In genomic region chr19:5257140-5257539, GRCm38 (mm10) we compare ENCODE assay signal across 10 mouse cellular contexts. TPM values are rescaled to one million over a fixed set of nuclear protein-coding genes. Genes with fewer than 3 reads are reported as not detected.
DNase-seq lines count a peak whose midpoint lies in the region; ATAC-seq lines count a peak whose summit lies in the region.
"Had no signal": no experiment of that assay in that cellular context is flagged by ENCODE, and none has a peak within 500 bp of the region (broad histone marks: within the 10 kb centered on the region; RNA-seq: fewer than 3 reads in every experiment).

No protein-coding gene starts in this region.

- H3K4me1 ChIP-seq in liver, embryonic 16.5 days (ENCODE audit: control insufficient read depth, low read depth, low read length): no peaks in the 10 kb centered on the region
- H3K4me1 ChIP-seq: midbrain, embryonic 10.5 days had no signal

- no peak for ATAC-seq in liver, embryonic 16.5 days (ENCODE audit: low read depth)
- no peak for ATAC-seq in cerebellum, adult (ENCODE audit: insufficient number of reproducible peaks, low FRiP score, low TSS enrichment)
- ATAC-seq in erythroblast, adult 5-6 weeks (replicated peaks; ENCODE audit: low FRiP score, poor library complexity, severe bottlenecking): no peak

- DNase-seq in B cell, adult 2 months: peak; percentile 69 to 75
- peak; percentile 37 to 70 for DNase-seq in CD8-positive naive resting alpha-beta T cell, adult 2 months (ENCODE audit: low read depth in 2 of 2, low spot score in 2 of 2)
- DNase-seq in spleen, postnatal 36 days (ENCODE audit: low spot score in 2 of 2): peak; percentile 79 to 84
- no peak for DNase-seq in adipocyte (ENCODE audit: low spot score)
- DNase-seq: cerebellum, adult 18-20 months had no signal

- H3K27me3 ChIP-seq in liver, embryonic 16.5 days (ENCODE audit: control insufficient read depth, insufficient read depth, low read depth, low read length): no peaks in the 10 kb centered on the region

- 12% methylated on average over 3 of the region's 3 CpGs for WGBS in liver, embryonic 16.5 days (ENCODE audit: insufficient replicate concordance)

- H3K36me3 ChIP-seq in liver, embryonic 16.5 days (ENCODE audit: control insufficient read depth, insufficient read depth): no peaks in the 10 kb centered on the region

- H3K4me2 ChIP-seq in liver, embryonic 16.5 days (ENCODE audit: low read depth, low read length): no peak overlapping the region; the same call in 1 of the 2 replicates
- H3K4me2 ChIP-seq: heart, embryonic 11.5 days had no signal

- no peak overlapping the region; the same call in 1 of the 2 replicates for H3K9ac ChIP-seq in liver, embryonic 16.5 days (ENCODE audit: low read depth, low read length)

- no peak overlapping the region for H3K4me3 ChIP-seq in liver, embryonic 16.5 days (ENCODE audit: low read depth, low read length)
- H3K4me3 ChIP-seq: midbrain, embryonic 10.5 days had no signal

- peak overlapping the region; percentile 50; the same call in 1 of the 2 replicates for H3K27ac ChIP-seq in liver, embryonic 16.5 days (ENCODE audit: low read length)
- H3K27ac ChIP-seq: midbrain, embryonic 10.5 days had no signal

- no peaks in the 10 kb centered on the region for H3K9me3 ChIP-seq in liver, embryonic 16.5 days (replicated peaks; ENCODE audit: control insufficient read depth, low read length)
- H3K9me3 ChIP-seq: midbrain, embryonic 10.5 days had no signal

RNA-seq across cellular contexts. Expression of gene Pacs1, which starts 15.8 kb away (rescaled TPM):
- polyA plus RNA-seq in liver, embryonic 16.5 days (2015; fragmentation: Nextera tagmentation; extraction: Ambion mirVana): 6.8 and 8.1 TPM in 2 replicates
- 7.7 and 8.1 TPM in 2 replicates for total RNA-seq in erythroblast, adult 5-6 weeks (2015; ENCODE audit: low replicate concordance)
- 5.3 and 7.0 TPM in 2 replicates for total RNA-seq in erythroblast, adult 5-6 weeks (2017; ENCODE audit: low replicate concordance)

RNA-seq across cellular contexts. Expression of gene Sf3b2, which starts 38.1 kb away (rescaled TPM):
- polyA plus RNA-seq in liver, embryonic 16.5 days (2015; fragmentation: Nextera tagmentation; extraction: Ambion mirVana): 103 TPM in 2 replicates
- total RNA-seq in erythroblast, adult 5-6 weeks (2015; ENCODE audit: low replicate concordance): 38.5 and 55.0 TPM in 2 replicates
- total RNA-seq in erythroblast, adult 5-6 weeks (2017; ENCODE audit: low replicate concordance): 59.6 and 76.3 TPM in 2 replicates

RNA-seq across cellular contexts. Expression of gene Gal3st3, which starts 41.0 kb away (rescaled TPM):
- polyA plus RNA-seq in liver, embryonic 16.5 days (2015; fragmentation: Nextera tagmentation; extraction: Ambion mirVana): 0.08 TPM in 1 of 2 replicates, not detected in the other
- total RNA-seq in erythroblast, adult 5-6 weeks (2015; ENCODE audit: low replicate concordance): not detected in 2 replicates
- total RNA-seq in erythroblast, adult 5-6 weeks (2017; ENCODE audit: low replicate concordance): not detected in 2 replicates
